Mouse (Mus musculus): ENCODE data around the gene Adcy9.
"Not testable (repeated sequence)": the region's sequence is repeated elsewhere in the genome, so short reads cannot be mapped to it uniquely, and the experiment has no call there.

The Adcy9 gene

GRCm38 (mm10) chr16:4382406-4382805 lies 37.9 kb downstream of the Adcy9 start:
- no peak for DNase-seq (ENCODE audit: extremely low spot score)

GRCm38 (mm10) chr16:4381487-4381886 lies 38.8 kb downstream of the Adcy9 start:
- no peak for DNase-seq (ENCODE audit: extremely low spot score)

- DNase-seq (ENCODE audit: extremely low spot score): no peak
Observed at GRCm38 (mm10) chr16:4378788-4379187, 41.5 kb downstream of the Adcy9 start.

- no peak for DNase-seq (ENCODE audit: extremely low spot score)
Observed at GRCm38 (mm10) chr16:4377556-4377955, 42.7 kb downstream of the Adcy9 start.

- no peak for DNase-seq (ENCODE audit: extremely low spot score)
Observed at GRCm38 (mm10) chr16:4374780-4375380, 45.4 kb downstream of the Adcy9 start.

- DNase-seq (ENCODE audit: extremely low spot score): no peak
Observed at GRCm38 (mm10) chr16:4374270-4374669, 46.0 kb downstream of the Adcy9 start.

GRCm38 (mm10) chr16:4371039-4371438 lies 49.3 kb downstream of the Adcy9 start:
- no peak for DNase-seq (ENCODE audit: extremely low spot score)

GRCm38 (mm10) chr16:4370141-4370541 lies 50.2 kb downstream of the Adcy9 start:
- DNase-seq (ENCODE audit: extremely low spot score): no peak

- DNase-seq (ENCODE audit: extremely low spot score): no peak
Observed at GRCm38 (mm10) chr16:4367930-4368329, 52.4 kb downstream of the Adcy9 start.

- DNase-seq (ENCODE audit: extremely low spot score): no peak
Observed at GRCm38 (mm10) chr16:4367291-4367690, 53.0 kb downstream of the Adcy9 start.

GRCm38 (mm10) chr16:4366671-4367070 lies 53.6 kb downstream of the Adcy9 start:
- no peak for DNase-seq (ENCODE audit: extremely low spot score)

- DNase-seq (ENCODE audit: extremely low spot score): no peak
Observed at GRCm38 (mm10) chr16:4363341-4364116, 56.8 kb downstream of the Adcy9 start.

- no peak for DNase-seq (ENCODE audit: extremely low spot score)
Observed at GRCm38 (mm10) chr16:4355260-4356043, 64.8 kb downstream of the Adcy9 start.

- no peak for DNase-seq (ENCODE audit: extremely low spot score)
Observed at GRCm38 (mm10) chr16:4342579-4342978, 77.7 kb downstream of the Adcy9 start.

- no peak for DNase-seq (ENCODE audit: extremely low spot score)
Observed at GRCm38 (mm10) chr16:4341316-4342062, 78.8 kb downstream of the Adcy9 start.

- DNase-seq (ENCODE audit: extremely low spot score): not testable (repeated sequence)
Observed at GRCm38 (mm10) chr16:4339216-4339615, 81.1 kb downstream of the Adcy9 start.

- DNase-seq (ENCODE audit: extremely low spot score): no peak
Observed at GRCm38 (mm10) chr16:4337269-4337668, 83.0 kb downstream of the Adcy9 start.

- no peak for DNase-seq (ENCODE audit: extremely low spot score)
Observed at GRCm38 (mm10) chr16:4333788-4334187, 86.5 kb downstream of the Adcy9 start.

- no peak for DNase-seq (ENCODE audit: extremely low spot score)
Observed at GRCm38 (mm10) chr16:4333371-4333770, 86.9 kb downstream of the Adcy9 start.

GRCm38 (mm10) chr16:4327081-4327480 lies 93.2 kb downstream of the Adcy9 start:
- no peak for DNase-seq (ENCODE audit: extremely low spot score)

GRCm38 (mm10) chr16:4325801-4326200 lies 94.5 kb downstream of the Adcy9 start:
- no peak for DNase-seq (ENCODE audit: extremely low spot score)

GRCm38 (mm10) chr16:4324967-4325366 lies 95.3 kb downstream of the Adcy9 start:
- DNase-seq (ENCODE audit: extremely low spot score): no peak

Data from embryo, embryonic 9.5 days (tissue).